Mouse (Mus musculus) neural tube, embryonic 13.5 days (tissue): ENCODE results near the gene 5730596B20Rik. TPM values are rescaled to one million over a fixed set of nuclear protein-coding genes. Genes with fewer than 3 reads are reported as not detected.
A peak's percentile ranks its signal among the peaks of the same experiment; 100 is the strongest.

ENCODE experiments used
- ATAC-seq: fragments of 200-750 bp; cut with Nextera tagmentation; 2 replicates; pipeline ENCODE4 v1.8.0; 2017; ENCODE audit warnings: low read depth, mild to moderate bottlenecking, moderate TSS enrichment, moderate library complexity
- H3K27ac ChIP-seq: fragments of 300-500 bp; sonication (generic); replicated peaks from 2 replicates; pipeline ENCODE4 v1.5.1; 2015; ENCODE audit warnings: moderate library complexity, mild to moderate bottlenecking, inconsistent platforms
- H3K27me3 ChIP-seq: fragments of 300-500 bp; sonication (generic); 2 replicates; pipeline ENCODE4 v1.6.1; 2015; ENCODE audit warnings: mild to moderate bottlenecking, inconsistent platforms
- H3K36me3 ChIP-seq: fragments of 300-500 bp; sonication (generic); 2 replicates; pipeline ENCODE4 v1.6.1; 2015; ENCODE audit warnings: mild to moderate bottlenecking, inconsistent platforms
- H3K4me1 ChIP-seq: fragments of 300-500 bp; sonication (generic); replicated peaks from 2 replicates; pipeline ENCODE4 v1.6.1; 2015; ENCODE audit warnings: inconsistent platforms
- H3K4me2 ChIP-seq: fragments of 300-500 bp; sonication (generic); 2 replicates; pipeline ENCODE4 v1.6.1; 2015; ENCODE audit warnings: inconsistent platforms, mild to moderate bottlenecking, moderate library complexity
- H3K4me3 ChIP-seq: fragments of 300-500 bp; sonication (generic); 2 replicates; pipeline ENCODE4 v1.5.1; 2015; ENCODE audit warnings: mild to moderate bottlenecking, inconsistent platforms
- H3K9ac ChIP-seq: fragments of 300-500 bp; sonication (generic); 2 replicates; pipeline ENCODE4 v1.6.1; 2015; ENCODE audit warnings: moderate library complexity, mild to moderate bottlenecking, inconsistent platforms
- H3K9me3 ChIP-seq: fragments of 300-500 bp; sonication (generic); 2 replicates; pipeline ENCODE4 v1.6.1; 2016; ENCODE audit warnings: inconsistent platforms
- WGBS: fragments of 180-500 bp; shearing (Covaris S2); methylation state at CpG from one replicate; pipeline ENCODE4 v1.1.7; 2015; 5-methylcytosine and 5-hydroxymethylcytosine counted together
- polyA plus RNA-seq: library from polyadenylated mRNA; unstranded; fragments of >200 nt; fragmentation: Nextera tagmentation; extraction: Ambion mirVana; gene quantifications from 2 replicates; pipeline ENCODE4 v1.2.1, GENCODE M21; 2015

Gene 5730596B20Rik
- polyA plus RNA-seq, 1 experiment from 2014 or later = 3.5 TPM

- no peaks in the 10 kb centered on the region for H3K27me3 ChIP-seq
- no peak overlapping the region for H3K4me3 ChIP-seq
- no peaks in the 10 kb centered on the region for H3K9me3 ChIP-seq
- H3K27ac ChIP-seq = peak overlapping the region; percentile 82
- H3K9ac ChIP-seq = 0 out of 2 replicates have a peak overlapping the region, but pooled peaks have one; percentile 60
- 14% methylated on average over 1 of the region's 1 CpGs for WGBS
- peaks cover 100% of the 10 kb centered on the region for H3K4me1 ChIP-seq
- ATAC-seq = no peak
- H3K4me2 ChIP-seq = peak overlapping the region; percentile 48
- peaks cover 8% of the 10 kb centered on the region for H3K36me3 ChIP-seq
Measured at GRCm38 (mm10) chr6:52182793-52183192, 5.5 kb downstream of the 5730596B20Rik start.

GRCm38 (mm10) chr6:52183311-52184080 is 6.2 kb downstream of the 5730596B20Rik start:
- Histone ChIP-seq H3K4me3 (no peak overlapping the region), H3K4me2 (peak overlapping the region; percentile 48), H3K9ac (peak overlapping the region; percentile 60), H3K27ac (peak overlapping the region; percentile 82), H3K4me1 (peaks cover 100% of the 10 kb centered on the region), H3K9me3 (no peaks in the 10 kb centered on the region), H3K36me3 (peaks cover 8% of the 10 kb centered on the region), H3K27me3 (no peaks in the 10 kb centered on the region)
- ATAC-seq = no peak
- 13% methylated on average over 10 of the region's 10 CpGs for WGBS

- no peaks in the 10 kb centered on the region for H3K9me3 ChIP-seq
- H3K36me3 ChIP-seq = peaks cover 14% of the 10 kb centered on the region
- H3K4me2 ChIP-seq = peak overlapping the region; percentile 48
- H3K4me3 ChIP-seq = peak overlapping the region; percentile 18; the same call in 1 of the 2 replicates
- ATAC-seq = no peak
- peaks cover 100% of the 10 kb centered on the region for H3K4me1 ChIP-seq
- H3K27ac ChIP-seq = peak overlapping the region; percentile 82
- WGBS = 10% methylated on average over 6 of the region's 6 CpGs
- no peaks in the 10 kb centered on the region for H3K27me3 ChIP-seq
- peak overlapping the region; percentile 60 for H3K9ac ChIP-seq
Measured at GRCm38 (mm10) chr6:52184668-52185067, 7.4 kb downstream of the 5730596B20Rik start.

- Histone ChIP-seq H3K9ac (peak overlapping the region; percentile 60), H3K27me3 (no peaks in the 10 kb centered on the region), H3K4me2 (peak overlapping the region; percentile 48), H3K36me3 (peaks cover 20% of the 10 kb centered on the region), H3K9me3 (no peaks in the 10 kb centered on the region), H3K4me3 (peak overlapping the region; percentile 18), H3K27ac (peak overlapping the region; percentile 82), H3K4me1 (peaks cover 100% of the 10 kb centered on the region)
- WGBS = under 1% methylated on average over 19 of the region's 19 CpGs
- ATAC-seq = no peak
Measured at GRCm38 (mm10) chr6:52185222-52185621, 7.9 kb downstream of the 5730596B20Rik start.

GRCm38 (mm10) chr6:52185834-52186233 is 8.5 kb downstream of the 5730596B20Rik start:
- Histone ChIP-seq H3K4me2 (peak overlapping the region; percentile 48), H3K4me1 (peaks cover 100% of the 10 kb centered on the region), H3K4me3 (no peak overlapping the region)

GRCm38 (mm10) chr6:52186500-52186899 is 9.2 kb downstream of the 5730596B20Rik start:
- no peaks in the 10 kb centered on the region for H3K9me3 ChIP-seq
- 38% methylated on average over 1 of the region's 1 CpGs for WGBS
- peaks cover 21% of the 10 kb centered on the region for H3K36me3 ChIP-seq
- ATAC-seq = no peak
- peak overlapping the region; percentile 65 for H3K27ac ChIP-seq
- no peaks in the 10 kb centered on the region for H3K27me3 ChIP-seq
- peaks cover 99% of the 10 kb centered on the region for H3K4me1 ChIP-seq
- peak overlapping the region; percentile 97; the same call in 1 of the 2 replicates for H3K4me2 ChIP-seq
- H3K4me3 ChIP-seq = no peak overlapping the region
- H3K9ac ChIP-seq = no peak overlapping the region

More at GRCm38 (mm10) chr6:52185834-52186233, 8.5 kb downstream of the 5730596B20Rik start:
- ATAC-seq = no peak
- Histone ChIP-seq H3K27me3 (no peaks in the 10 kb centered on the region), H3K9me3 (no peaks in the 10 kb centered on the region), H3K36me3 (peaks cover 21% of the 10 kb centered on the region), H3K9ac (no peak overlapping the region; the same call in 1 of the 2 replicates), H3K27ac (peak overlapping the region; percentile 82; the same call in 1 of the 2 replicates)
- WGBS = 10% methylated on average over 3 of the region's 3 CpGs

GRCm38 (mm10) chr6:52189172-52189591 is 11.9 kb downstream of the 5730596B20Rik start:
- Histone ChIP-seq H3K27me3 (no peaks in the 10 kb centered on the region), H3K9ac (peak overlapping the region; percentile 96; the same call in 1 of the 2 replicates), H3K4me2 (peak overlapping the region; percentile 97), H3K4me3 (peak overlapping the region; percentile 65; the same call in 1 of the 2 replicates), H3K9me3 (no peaks in the 10 kb centered on the region), H3K4me1 (peaks cover 96% of the 10 kb centered on the region), H3K27ac (peak overlapping the region; percentile 100), H3K36me3 (peaks cover 17% of the 10 kb centered on the region)
- no peak for ATAC-seq
- WGBS = 18% methylated on average over 5 of the region's 5 CpGs

GRCm38 (mm10) chr6:52189909-52190308 is 12.6 kb downstream of the 5730596B20Rik start:
- peaks cover 96% of the 10 kb centered on the region for H3K4me1 ChIP-seq
- 11% methylated on average over 8 of the region's 8 CpGs for WGBS
- H3K27ac ChIP-seq = peak overlapping the region; percentile 100
- peak overlapping the region; percentile 65 for H3K4me3 ChIP-seq
- H3K9me3 ChIP-seq = no peaks in the 10 kb centered on the region
- peak overlapping the region; percentile 96 for H3K9ac ChIP-seq
- peak overlapping the region; percentile 97 for H3K4me2 ChIP-seq
- H3K36me3 ChIP-seq = peaks cover 17% of the 10 kb centered on the region
- H3K27me3 ChIP-seq = no peaks in the 10 kb centered on the region
- no peak for ATAC-seq

- peak overlapping the region; percentile 96 for H3K9ac ChIP-seq
- H3K27me3 ChIP-seq = no peaks in the 10 kb centered on the region
- H3K4me1 ChIP-seq = peaks cover 96% of the 10 kb centered on the region
- no peaks in the 10 kb centered on the region for H3K9me3 ChIP-seq
- H3K27ac ChIP-seq = peak overlapping the region; percentile 100
- ATAC-seq = no peak; the same call in 1 of the 2 replicates
- H3K36me3 ChIP-seq = peaks cover 17% of the 10 kb centered on the region
- H3K4me2 ChIP-seq = peak overlapping the region; percentile 97
- H3K4me3 ChIP-seq = peak overlapping the region; percentile 65
- 2% methylated on average over 23 of the region's 23 CpGs for WGBS
Measured at GRCm38 (mm10) chr6:52190410-52190809, 13.1 kb downstream of the 5730596B20Rik start.

- peak within 1 kb of the TSS; percentile 100 for H3K27ac ChIP-seq
- under 1% methylated on average over 73 of the region's 102 CpGs for WGBS
Measured at GRCm38 (mm10) chr6:52190906-52191810, 13.9 kb downstream of the 5730596B20Rik start, which contains the start of gene Hoxa4. Gene Hoxa4 (minus strand): TSS chr6:52191753.

GRCm38 (mm10) chr6:52191860-52192550 is 14.7 kb downstream of the 5730596B20Rik start:
- H3K27ac ChIP-seq = peak overlapping the region; percentile 100
- H3K4me3 ChIP-seq = peak overlapping the region; percentile 65
- peaks cover 14% of the 10 kb centered on the region for H3K36me3 ChIP-seq
- ATAC-seq = peak; percentile 74
- peaks cover 96% of the 10 kb centered on the region for H3K4me1 ChIP-seq
- H3K9me3 ChIP-seq = no peaks in the 10 kb centered on the region
- H3K27me3 ChIP-seq = no peaks in the 10 kb centered on the region
- H3K4me2 ChIP-seq = peak overlapping the region; percentile 97
- peak overlapping the region; percentile 71 for H3K9ac ChIP-seq
- WGBS = 1% methylated on average over 38 of the region's 55 CpGs

More at GRCm38 (mm10) chr6:52190906-52191810, 13.9 kb downstream of the 5730596B20Rik start, which contains the start of gene Hoxa4:
- peak within 1 kb of the TSS; percentile 97 for H3K4me2 ChIP-seq
- H3K27me3 ChIP-seq = no peaks in the 10 kb centered on the region
- H3K4me1 ChIP-seq = peaks cover 96% of the 10 kb centered on the region
- peak; percentile 81 for ATAC-seq
- peak within 1 kb of the TSS; percentile 65 for H3K4me3 ChIP-seq
- peak within 1 kb of the TSS; percentile 96 for H3K9ac ChIP-seq
- H3K9me3 ChIP-seq = no peaks in the 10 kb centered on the region
- peaks cover 17% of the 10 kb centered on the region for H3K36me3 ChIP-seq
